Mouse (Mus musculus): ENCODE measurements around the gene Abcc12.

Abcc12 gene

DNA sequence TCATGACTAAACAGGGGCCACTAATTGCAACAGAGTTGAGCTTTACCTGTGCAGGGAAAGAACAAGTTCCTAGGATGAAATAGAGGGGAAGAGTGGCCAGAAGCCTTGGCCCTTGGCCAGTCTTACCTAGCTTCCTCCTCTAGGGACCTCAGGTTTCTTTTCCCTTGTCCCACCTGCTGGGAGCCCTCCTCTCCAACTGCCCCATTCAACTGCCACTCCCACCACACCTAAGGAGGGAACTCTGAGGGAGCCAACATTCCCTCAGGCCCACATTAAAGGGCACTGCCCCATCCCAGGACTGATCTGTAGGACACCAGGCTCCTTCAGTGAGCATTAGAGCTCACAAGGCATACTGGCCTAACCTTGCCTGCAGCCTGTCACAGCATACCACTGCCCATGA lies at the start of gene Abcc12:
Gene Abcc12 (minus strand): TSS at position 229 of the 400 bp plus-strand sequence.
- in situ Hi-C loops (cut with MboI; ENCODE audit: unreplicated experiment in 2 of 2), result loop anchor here (5.0 to 25.0 kb wide), 6 partner anchors 523 to 1618 kb away; partner anchors contain the start of genes Gm49661 (in 1 of the 2), Man2b1 (in 1 of the 2), Prdx2 (in 1 of the 2) and Rnaseh2a (in 1 of the 2)

DNA sequence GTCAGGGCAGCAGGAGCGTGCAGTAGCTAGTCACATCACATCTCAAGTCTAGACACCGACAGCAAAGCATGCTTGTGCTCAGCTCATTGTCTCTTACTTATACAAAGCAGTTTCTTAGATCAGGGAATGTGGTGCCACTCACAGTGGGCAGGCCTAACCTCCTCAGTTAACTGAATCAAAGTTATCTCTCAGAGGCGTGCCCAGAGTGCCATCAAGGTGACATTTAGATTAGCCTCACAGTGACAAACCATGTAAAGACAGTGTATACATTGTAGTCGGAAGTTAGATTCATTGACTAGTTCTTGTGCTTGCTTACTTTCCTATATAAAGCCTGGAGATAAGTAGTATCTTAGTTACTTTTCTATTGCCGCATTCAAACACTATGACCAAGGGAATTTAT lies 49.7 kb upstream of the Abcc12 start:
- in situ Hi-C loops (cut with MboI; ENCODE audit: unreplicated experiment in 2 of 2), result no loop called here

DNA sequence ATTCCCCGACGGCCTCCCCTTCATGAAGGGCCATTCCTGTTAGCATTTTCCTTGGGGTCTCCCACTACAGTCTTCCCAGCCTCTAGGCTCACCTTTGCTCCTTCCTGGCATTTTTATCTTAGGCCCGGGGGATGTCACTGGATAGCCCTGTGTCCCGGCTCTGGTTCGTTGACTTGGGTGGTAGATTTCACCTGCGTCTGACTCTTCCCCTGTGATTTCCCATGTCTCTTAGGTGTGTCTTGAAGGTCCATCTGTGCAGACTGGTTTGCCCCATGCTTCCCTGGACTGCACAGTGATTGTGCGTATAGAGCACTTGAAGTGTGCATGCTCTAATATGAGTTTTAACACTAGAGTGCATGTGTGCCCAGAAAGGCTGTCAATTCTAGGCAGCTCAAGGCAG lies 44.4 kb upstream of the Abcc12 start:
- in situ Hi-C loops (cut with MboI; ENCODE audit: unreplicated experiment in 2 of 2), result loop anchor here in 1 of 2 experiments (25.0 kb wide), 1 partner anchor 1538 kb away; the partner anchor contains the start of genes Man2b1, Wdr83 and Wdr83os

DNA sequence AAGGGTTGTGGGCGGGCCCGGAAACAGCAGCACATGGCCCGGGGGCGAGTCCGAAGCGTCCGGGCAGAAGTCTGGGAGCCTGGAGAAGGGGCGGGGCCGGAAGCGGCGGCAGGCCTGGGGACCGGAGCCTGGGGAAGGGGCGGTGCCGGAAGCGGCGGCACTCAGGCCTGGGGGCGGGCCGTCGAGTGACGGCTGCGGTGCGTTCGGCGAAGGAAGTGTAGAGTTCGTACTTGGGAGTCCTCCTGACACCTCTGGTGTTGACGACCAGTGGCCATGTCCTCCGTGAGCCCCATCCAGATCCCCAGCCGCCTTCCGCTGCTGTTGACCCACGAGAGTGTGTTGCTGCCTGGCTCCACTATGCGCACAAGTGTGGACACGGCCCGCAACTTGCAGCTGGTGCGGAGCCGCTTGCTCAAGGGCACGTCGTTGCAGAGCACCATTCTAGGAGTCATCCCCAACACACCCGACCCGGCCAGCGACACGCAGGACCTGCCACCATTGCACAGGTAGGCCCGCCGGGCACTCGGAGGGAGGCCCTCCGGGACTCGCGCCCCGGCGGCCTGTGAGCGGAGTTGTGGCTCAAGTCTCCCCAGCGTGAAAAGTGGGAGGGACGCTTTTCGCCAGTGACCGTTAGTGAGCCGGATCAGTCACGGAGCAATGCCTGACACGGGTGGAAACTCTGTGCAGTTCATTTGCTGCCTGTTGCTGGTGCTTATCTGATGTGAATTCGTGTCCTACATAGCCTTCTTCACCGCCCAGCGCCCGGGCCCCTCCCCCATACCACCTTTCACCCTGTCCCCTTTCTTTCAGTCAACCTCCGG lies 43.6 kb upstream of the Abcc12 start, which contains the start of gene Lonp2:
Gene Lonp2 (plus strand): TSS at position 133 of the 821 bp plus-strand sequence.
- in situ Hi-C loops (cut with MboI; ENCODE audit: unreplicated experiment in 2 of 2), result loop anchor here in 1 of 2 experiments (25.0 kb wide), 1 partner anchor 1537 kb away; the partner anchor contains the start of genes Man2b1, Wdr83 and Wdr83os

DNA sequence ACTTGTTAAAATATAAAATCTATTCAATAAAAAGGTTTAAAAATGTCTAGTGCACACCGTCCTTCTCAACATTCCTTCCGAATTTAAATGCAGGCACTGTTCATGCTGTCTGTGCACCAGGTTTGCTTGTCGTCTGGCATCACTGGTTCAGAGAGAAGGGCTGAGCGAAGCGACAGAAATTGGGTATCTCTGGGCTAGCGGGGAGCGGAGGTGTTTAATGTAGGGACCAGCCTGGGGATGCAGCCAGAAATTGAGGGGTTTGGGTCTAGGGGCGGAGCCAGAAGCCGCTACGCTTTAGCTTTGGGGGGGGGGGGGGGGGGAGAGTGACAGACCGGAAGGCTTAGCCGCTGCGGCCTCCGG lies 43.0 kb upstream of the Abcc12 start:
- in situ Hi-C loops (cut with MboI; ENCODE audit: unreplicated experiment in 2 of 2), result loop anchor here in 1 of 2 experiments (25.0 kb wide), 1 partner anchor 1536 kb away; the partner anchor contains the start of genes Man2b1, Wdr83 and Wdr83os

DNA sequence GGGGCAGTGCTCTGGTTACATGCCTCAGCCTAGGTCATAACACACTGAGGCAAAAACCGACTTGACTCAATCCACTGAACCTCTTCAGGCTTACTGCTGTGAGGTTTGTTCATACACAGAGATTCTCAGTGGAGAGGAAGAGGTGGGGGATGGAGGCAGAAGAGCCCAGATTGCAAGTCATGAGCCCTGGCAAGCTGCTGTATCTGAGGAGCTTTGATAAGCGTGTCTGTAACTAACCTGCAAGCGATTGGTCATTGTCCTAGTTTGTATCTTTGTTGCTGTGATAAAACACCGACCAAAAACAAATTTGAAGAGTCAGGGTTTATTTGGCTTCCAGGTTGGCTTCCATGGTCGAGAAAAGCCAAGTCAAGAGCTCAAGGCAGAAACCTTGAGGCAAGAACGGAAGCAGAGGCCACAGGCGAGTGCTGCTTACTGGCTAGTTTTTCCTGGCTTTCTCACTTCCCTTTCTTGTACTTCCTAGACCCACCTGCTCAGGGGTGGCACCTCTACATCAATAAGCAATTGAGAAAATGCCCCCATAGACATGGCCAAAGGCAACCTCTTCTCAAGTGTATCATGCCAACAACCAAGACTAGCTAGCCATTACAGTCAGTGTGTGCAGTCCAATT lies 37.4 kb upstream of the Abcc12 start:
- in situ Hi-C loops (cut with MboI; ENCODE audit: unreplicated experiment in 2 of 2), result loop anchor here in 1 of 2 experiments (25.0 kb wide), 1 partner anchor 1531 kb away; the partner anchor contains the start of genes Man2b1, Wdr83 and Wdr83os

DNA sequence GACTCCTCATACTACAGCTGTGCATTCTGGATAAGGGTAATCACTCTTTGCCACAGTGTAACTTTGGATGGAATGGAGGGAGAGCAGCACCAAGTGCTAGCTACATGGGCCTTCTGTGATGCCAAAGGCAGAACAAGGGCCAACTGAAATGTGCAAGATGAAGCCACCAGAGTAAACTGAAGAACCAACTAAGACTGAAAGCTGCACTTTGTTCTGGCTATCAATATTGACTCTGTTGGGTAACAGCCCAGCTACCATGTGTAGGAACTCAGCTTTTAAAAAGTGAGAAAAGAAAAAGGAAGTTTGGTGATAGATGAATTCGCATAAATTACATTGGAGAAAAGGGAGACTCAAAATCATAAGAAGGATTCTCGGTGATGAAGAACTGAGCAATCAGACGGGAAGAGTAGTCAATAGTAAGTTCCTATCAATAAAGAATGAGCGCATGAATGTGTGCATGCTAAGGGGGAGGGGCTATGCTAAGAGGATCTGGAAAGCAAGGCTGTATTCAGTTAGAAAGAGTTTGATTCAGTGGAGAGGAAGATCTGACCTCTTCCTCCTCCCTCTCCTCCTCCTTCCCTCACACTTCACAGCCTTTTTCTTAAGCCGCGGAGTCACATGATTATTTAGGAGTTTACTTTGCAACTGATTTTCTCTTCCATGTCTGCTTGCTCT lies 34.7 kb upstream of the Abcc12 start:
- in situ Hi-C loops (cut with MboI; ENCODE audit: unreplicated experiment in 2 of 2), result loop anchor here in 1 of 2 experiments (25.0 kb wide), 1 partner anchor 1528 kb away; the partner anchor contains the start of genes Man2b1, Wdr83 and Wdr83os

DNA sequence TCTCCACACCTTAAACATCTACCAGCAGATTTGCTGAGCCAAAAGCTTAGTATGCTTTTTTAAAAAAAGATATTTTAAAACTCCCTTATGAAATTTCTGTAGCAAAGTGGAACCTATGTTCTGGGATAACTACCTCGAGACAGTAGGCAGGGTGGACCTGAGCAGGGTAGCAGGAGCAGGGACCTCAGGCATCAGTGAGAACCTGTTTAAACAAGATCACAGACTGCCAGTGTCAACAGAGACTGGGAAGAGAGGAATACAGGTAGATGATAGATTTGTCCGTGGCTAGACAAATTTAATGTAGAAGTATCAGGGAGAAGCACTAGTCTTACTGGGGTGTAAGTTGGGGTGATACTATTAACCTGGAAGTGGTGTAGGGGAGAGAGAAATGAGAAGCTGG lies 33.3 kb upstream of the Abcc12 start:
- in situ Hi-C loops (cut with MboI; ENCODE audit: unreplicated experiment in 2 of 2), result loop anchor here in 1 of 2 experiments (25.0 kb wide), 1 partner anchor 1526 kb away; the partner anchor contains the start of genes Man2b1, Wdr83 and Wdr83os

DNA sequence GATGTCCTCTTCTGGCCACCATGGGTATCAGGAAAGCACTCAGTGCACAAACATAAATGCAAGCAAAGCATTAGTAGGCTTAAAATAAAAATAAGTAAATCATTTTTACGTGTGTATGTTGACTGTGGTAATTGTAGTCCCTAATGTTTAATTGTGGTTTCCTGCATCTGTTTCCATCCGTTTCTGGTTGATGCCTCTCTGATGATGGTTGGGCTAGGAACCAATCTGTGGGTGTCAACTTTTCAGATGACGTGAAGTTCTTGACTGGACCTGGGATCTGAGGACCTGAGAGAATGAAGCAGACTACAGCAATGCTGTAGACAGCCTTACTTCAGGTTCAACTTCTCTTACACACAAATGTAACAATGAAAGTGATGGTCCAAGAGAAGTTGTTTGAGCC lies 24.2 kb upstream of the Abcc12 start:
- in situ Hi-C loops (cut with MboI; ENCODE audit: unreplicated experiment in 2 of 2), result loop anchor here in 1 of 2 experiments (25.0 kb wide), 1 partner anchor 1517 kb away; the partner anchor contains the start of genes Man2b1, Wdr83 and Wdr83os

DNA sequence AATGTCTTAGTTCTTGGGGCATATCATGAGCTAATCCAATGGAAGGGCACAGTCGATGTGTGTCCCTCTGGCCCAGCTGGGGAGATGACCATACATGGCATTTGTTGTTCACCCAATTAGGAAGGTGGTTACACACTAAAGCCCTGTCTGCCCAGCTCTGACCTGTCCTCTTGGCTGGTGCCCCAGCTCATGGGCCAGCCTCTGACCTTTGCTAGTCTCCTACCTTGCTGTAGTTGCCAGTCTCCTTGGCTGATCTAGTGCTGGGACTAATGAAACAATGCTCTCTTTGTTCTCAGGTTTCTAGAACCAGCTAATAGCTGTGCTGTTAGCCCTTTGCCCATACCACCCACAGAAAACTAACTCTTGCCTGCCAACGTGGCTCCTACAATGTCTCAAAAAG lies 22.7 kb upstream of the Abcc12 start:
- in situ Hi-C loops (cut with MboI; ENCODE audit: unreplicated experiment in 2 of 2), result loop anchor here in 1 of 2 experiments (25.0 kb wide), 1 partner anchor 1516 kb away; the partner anchor contains the start of genes Man2b1, Wdr83 and Wdr83os

DNA sequence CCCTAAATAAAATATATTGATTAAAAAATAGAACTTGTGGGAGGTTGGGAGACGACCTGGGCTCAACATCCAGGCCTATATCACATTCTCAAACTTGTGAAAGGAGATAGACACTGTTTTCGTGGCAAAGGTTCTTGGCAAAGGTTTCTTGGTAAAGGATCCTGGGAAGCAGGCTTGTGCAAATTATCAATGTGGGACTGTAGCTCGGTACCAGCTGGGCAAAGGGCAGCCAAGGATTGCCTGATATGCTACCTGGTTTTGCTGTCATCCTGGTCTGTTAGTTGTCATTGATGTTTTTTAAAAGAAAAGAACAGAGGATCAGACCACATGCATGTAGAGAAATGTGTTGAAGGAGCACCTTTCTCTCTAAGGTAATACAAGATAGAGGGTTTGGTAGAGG lies 19.8 kb upstream of the Abcc12 start:
- in situ Hi-C loops (cut with MboI; ENCODE audit: unreplicated experiment in 2 of 2), result loop anchor here in 1 of 2 experiments (25.0 kb wide), 1 partner anchor 1513 kb away; the partner anchor contains the start of genes Man2b1, Wdr83 and Wdr83os

DNA sequence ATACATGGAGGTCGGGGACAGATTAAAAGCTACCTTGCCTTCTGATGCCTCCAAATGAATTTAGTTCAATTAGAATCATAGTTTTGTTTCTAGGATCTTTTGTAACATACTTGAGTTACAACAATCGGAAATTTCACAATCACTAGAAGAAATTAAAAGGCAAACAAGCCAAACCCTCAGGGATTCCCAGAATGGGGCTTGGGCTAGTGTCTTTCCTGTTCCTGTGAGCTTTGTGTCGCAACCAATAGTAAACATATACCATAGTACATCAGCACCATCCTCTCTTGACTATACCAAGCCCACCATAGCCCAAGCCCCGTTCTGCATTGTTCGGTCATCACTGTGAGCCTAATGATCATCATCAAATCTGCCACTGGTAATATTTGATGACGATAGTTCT lies 18.8 kb upstream of the Abcc12 start:
- in situ Hi-C loops (cut with MboI; ENCODE audit: unreplicated experiment in 2 of 2), result loop anchor here in 1 of 2 experiments (25.0 kb wide), 2 partner anchors 1512 to 1637 kb away; partner anchors contain the start of genes Gm49661, Man2b1, Prdx2 and Rnaseh2a

DNA sequence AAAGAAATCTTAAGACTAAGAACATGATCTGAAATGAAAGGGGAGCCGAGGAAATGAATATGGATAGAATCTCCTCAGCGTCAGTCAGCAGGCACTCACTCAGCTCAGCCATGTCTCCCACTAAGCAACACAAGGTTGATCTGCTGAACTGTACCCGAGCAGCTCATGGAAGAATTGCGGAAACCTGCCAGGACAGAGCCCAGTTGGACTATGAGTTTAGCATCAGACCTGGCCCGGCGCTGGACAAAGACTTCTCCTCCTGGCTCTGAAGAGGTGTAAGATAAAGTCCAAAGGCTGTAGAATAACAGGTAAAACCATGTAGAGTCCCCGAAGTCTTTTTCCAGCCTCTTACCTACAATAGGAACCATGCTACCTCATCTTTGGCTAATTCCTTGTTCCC lies 17.2 kb upstream of the Abcc12 start:
- in situ Hi-C loops (cut with MboI; ENCODE audit: unreplicated experiment in 2 of 2), result loop anchor here in 1 of 2 experiments (25.0 kb wide), 2 partner anchors 1510 to 1635 kb away; partner anchors contain the start of genes Gm49661, Man2b1, Prdx2 and Rnaseh2a

DNA sequence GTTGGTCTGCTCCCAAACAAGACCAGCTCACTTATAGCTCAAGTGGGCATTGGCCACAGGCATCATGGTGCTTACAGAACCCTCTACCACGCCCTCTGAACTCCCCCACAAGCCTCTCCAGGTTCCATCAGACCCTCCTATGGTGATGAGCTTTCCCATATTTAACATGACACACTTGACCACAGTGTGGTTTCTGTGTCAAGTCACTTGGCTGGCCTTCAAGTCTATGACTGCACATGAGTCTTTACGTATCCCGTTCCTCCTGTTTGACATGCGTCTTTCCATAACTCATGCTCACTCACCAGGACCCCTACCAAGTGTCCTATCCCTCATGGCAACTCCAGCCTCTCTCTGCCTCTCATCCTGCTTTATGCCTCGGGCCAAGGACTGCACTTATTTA lies 15.2 kb upstream of the Abcc12 start:
- in situ Hi-C loops (cut with MboI; ENCODE audit: unreplicated experiment in 2 of 2), result loop anchor here in 1 of 2 experiments (25.0 kb wide), 2 partner anchors 1508 to 1633 kb away; partner anchors contain the start of genes Gm49661, Man2b1, Prdx2 and Rnaseh2a

DNA sequence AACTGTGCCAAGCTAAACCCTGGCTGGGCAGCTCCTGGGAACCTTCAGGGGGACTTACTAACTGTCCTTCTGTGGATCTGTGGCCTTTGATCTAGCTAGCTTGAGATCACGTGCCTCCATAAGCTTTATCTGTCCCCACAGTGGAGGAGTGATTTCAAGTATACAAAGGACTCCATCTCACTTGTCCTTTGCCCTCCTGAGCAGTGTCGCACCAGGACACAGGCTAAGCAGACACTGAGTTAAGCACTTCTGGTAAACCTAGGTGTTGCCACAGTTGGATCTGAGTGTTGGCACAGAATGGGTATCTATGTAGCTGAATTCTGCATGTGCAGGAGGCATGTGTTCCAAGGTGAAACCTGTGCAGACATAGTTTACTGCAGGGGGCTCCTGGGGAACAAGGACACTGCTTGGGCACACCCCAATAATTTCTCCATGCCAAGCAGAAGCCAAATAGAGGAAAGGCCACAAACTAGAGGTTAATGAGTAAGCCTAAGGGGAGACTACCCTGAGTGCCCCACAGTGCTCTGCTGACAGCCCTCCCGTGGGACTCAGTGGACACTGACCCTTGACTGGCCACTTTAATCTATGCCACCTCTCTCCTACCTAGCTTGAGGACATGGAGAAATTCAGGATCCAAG lies 13.8 kb upstream of the Abcc12 start:
- in situ Hi-C loops (cut with MboI; ENCODE audit: unreplicated experiment in 2 of 2), result loop anchor here in 1 of 2 experiments (25.0 kb wide), 2 partner anchors 1507 to 1632 kb away; partner anchors contain the start of genes Gm49661, Man2b1, Prdx2 and Rnaseh2a

DNA sequence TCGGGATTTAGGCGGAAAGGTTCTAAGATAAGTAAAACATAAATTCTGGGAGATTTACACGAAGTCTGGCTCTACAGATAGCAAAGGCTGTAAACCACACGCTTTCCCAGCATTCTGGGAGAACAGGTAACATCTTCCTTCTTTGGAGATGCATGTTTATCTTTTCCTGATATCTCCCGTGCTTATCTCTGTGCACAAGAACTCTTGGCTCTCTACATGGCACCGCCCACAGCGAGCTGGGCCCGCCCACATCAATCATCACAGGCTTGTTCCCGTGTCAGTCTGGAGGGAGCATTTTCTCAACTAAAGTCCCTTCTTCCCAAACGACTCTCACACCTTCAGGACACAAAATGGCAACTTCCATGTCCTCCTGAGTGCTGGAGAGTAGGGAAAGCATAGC lies 12.6 kb upstream of the Abcc12 start:
- in situ Hi-C loops (cut with MboI; ENCODE audit: unreplicated experiment in 2 of 2), result loop anchor here in 1 of 2 experiments (25.0 kb wide), 2 partner anchors 1506 to 1631 kb away; partner anchors contain the start of genes Gm49661, Man2b1, Prdx2 and Rnaseh2a

DNA sequence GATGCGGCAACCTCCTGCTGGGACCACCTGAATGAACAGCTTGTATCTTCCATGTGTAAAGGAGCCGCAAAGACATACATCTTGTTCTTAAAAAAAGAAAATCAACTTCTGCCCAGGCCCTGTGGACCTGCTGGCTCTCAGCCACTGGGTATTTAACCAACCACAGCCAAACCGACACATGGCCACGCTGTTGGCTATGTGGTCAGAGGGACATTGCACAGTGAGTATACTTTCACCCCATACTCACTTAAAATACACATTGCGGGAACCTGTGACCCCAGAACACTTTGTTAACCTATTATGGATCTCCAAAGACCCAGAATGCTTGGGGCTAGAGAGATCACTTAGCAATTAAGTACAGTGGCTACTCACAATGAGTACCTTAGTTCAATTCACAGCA lies 7.9 kb upstream of the Abcc12 start:
- in situ Hi-C loops (cut with MboI; ENCODE audit: unreplicated experiment in 2 of 2), result loop anchor here (5.0 to 25.0 kb wide), 9 partner anchors 319 to 1626 kb away; partner anchors contain the start of genes Gm49661 (in 1 of the 2), Man2b1 (in 1 of the 2), Prdx2 (in 1 of the 2) and Rnaseh2a (in 1 of the 2)

DNA sequence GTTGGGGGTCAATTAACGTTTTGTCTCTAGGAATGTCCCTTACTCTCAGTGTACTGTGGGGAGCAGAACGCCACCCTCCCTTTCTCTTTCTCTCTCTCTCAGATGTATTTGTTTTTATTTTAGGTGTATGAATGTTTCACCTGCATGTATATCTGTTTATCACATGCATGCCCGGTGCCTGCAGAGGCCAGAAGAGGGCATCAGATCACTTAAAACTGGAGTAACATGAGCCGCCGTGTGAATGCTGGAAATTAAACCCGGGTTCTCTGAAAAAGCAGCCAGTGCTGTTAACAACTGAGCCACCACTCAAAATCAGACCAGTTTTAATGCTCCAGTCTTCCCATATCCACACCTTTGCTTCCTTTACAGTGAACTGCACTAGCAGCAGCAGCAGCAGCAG lies 6.2 kb upstream of the Abcc12 start:
- in situ Hi-C loops (cut with MboI; ENCODE audit: unreplicated experiment in 2 of 2), result loop anchor here (5.0 to 25.0 kb wide), 9 partner anchors 321 to 1624 kb away; partner anchors contain the start of genes Gm49661 (in 1 of the 2), Man2b1 (in 1 of the 2), Prdx2 (in 1 of the 2) and Rnaseh2a (in 1 of the 2)
